Mouse (Mus musculus) ES-Bruce4 (cell line): ENCODE data around the gene Olfr1359.
"Not testable (repeated sequence)": the region's sequence is repeated elsewhere in the genome, so short reads cannot be mapped to it uniquely, and the experiment has no call there.

Experiments
- CTCF ChIP-seq: IDR thresholded peaks from one replicate; pipeline ENCODE4 v1.8.1; 2011; ENCODE audit warnings: low read depth, low read length
- EP300 ChIP-seq: IDR thresholded peaks from 2 replicates; pipeline ENCODE4 v1.6.1; 2011; ENCODE audit warnings: low read depth, low read length; ENCODE audit not compliant: insufficient read depth
- POLR2A ChIP-seq: IDR thresholded peaks from one replicate; pipeline ENCODE4 v1.8.1; 2011; ENCODE audit warnings: low read length; ENCODE audit not compliant: insufficient read depth

DNA sequence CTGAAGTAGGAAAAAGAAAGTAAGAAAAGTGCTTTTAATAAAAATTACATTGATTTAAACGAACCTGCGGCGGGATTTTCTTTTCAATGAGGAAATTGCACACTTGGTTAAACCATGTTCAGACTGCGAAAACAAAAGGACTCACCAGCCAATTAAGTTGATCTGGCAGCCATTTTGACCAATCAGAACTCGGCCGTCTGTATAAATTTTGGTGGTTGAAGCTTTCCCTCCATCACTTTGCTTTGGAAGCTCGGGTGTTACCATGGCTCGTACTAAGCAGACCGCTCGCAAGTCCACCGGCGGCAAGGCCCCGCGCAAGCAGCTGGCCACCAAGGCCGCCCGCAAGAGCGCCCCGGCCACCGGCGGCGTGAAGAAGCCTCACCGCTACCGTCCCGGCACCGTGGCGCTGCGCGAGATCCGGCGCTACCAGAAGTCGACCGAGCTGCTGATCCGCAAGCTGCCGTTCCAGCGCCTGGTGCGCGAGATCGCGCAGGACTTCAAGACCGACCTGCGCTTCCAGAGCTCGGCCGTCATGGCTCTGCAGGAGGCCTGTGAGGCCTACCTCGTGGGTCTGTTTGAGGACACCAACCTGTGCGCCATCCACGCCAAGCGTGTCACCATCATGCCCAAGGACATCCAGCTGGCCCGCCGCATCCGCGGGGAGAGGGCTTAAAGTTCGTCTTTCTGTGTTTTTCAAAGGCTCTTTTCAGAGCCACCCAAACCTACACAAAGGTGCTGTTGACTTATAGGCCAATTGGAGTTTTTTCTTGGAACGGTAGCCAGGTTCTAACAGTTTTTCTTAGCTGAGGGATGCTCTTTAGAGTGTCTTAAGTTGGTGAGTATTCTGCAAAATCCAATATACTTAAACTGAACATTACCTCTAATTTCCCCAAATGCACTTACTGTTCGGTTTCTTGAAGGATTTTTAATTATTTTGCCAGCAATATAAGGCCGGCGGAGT lies 19.8 kb downstream of the Olfr1359 start, which contains the start of gene Hist1h3h:
- TF ChIP-seq CTCF: not testable (repeated sequence)
- TF ChIP-seq POLR2A (peak; percentile 89), EP300 (0 out of 2 replicates have a peak, but pooled peaks have one; percentile 10)
